Mouse (Mus musculus) thymus, postnatal 0 days (tissue): ENCODE data around the gene Rab26. TPM values are rescaled to one million over a fixed set of nuclear protein-coding genes. Genes with fewer than 3 reads are reported as not detected.

Experiments
- DNase-seq: peaks from one replicate; pipeline ENCODE4 v3.0.0-alpha.2; 2015; ENCODE audit warnings: low spot score
- polyA plus RNA-seq: library from polyadenylated mRNA; unstranded; fragments of >200 nt; fragmentation: Nextera tagmentation; extraction: Ambion mirVana; gene quantifications from 2 replicates; pipeline ENCODE4 v1.2.1, GENCODE M21; 2015

Gene Rab26
- polyA plus RNA-seq, 1 experiment from 2014 or later: 2.4 TPM

DNA sequence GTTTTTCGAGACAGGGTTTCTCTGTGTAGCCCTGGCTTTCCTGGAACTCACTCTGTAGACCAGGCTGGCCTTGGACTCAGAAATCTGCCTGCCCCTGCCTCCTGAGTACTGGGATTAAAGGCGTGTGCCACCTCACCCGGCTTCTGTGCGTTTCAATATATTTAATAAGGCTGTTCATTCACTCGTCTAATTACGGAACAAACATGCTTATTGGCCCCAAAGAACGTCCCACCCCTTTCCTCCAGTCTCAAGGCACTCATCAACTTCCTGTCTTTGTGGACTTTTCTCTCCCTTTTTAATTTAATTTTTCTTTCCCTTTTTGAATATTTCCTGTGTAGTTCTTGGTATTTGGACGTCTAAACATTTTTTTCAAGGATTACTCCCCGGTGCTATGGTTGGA lies 14.4 kb upstream of the Rab26 start:
- DNase-seq: peak; percentile 51

DNA sequence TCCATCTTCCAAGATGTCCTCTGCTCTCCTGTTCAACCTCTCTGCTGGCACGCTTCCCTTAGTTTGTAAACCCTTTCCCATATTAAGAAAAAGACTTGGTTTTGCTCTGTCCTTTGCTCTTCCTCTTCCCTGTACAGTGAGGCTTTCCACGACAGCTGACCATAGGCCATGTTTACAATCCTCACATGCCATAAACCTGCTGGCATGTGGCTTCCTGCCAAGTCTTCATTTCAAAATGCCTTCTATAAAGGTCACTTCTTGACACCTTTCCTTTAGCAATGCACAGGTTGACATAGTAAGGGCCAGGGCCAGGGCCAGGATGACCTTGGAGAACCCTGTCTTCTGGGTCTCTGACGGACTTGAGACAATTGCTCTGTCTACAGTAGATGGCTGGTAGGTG lies 12.2 kb upstream of the Rab26 start:
- no peak for DNase-seq

DNA sequence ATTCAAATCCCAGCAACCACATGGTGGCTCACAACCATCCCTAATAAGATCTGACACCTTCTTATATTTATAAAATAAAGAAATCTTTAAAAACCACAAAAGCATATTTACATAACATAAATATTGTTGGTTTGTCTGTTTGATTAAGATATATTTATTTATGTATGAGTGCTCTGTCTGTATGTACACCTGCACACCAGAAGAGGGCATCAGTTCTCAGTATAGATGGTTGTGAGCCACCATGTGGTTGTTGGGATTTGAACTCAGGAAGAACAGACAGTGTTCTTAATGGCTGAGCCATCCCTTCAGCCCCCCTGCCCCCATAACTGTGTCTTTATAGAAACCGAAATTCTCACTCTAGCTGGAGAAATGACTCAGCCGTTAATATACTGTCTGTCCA lies 11.2 kb upstream of the Rab26 start:
- DNase-seq: no peak

DNA sequence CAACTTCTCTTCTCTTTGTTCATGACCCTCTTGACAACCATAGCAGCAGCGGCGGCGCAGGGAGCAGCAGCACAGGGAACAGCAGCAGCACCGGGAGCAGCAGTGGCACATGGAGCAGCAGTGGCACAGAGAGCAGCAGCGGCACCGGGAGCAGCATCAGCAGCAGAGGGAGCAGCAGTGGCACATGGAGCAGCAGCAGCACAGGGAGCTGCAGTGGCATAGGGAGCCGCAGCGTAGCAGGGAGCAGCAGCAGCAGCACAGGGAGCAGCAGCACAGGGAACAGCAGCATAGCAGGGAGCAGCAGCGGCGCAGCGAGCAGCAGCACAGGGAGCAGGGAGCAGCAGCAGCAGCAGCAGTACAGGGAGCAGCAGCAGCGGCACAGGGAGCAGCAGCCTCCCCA lies 10.6 kb upstream of the Rab26 start:
- no peak for DNase-seq

DNA sequence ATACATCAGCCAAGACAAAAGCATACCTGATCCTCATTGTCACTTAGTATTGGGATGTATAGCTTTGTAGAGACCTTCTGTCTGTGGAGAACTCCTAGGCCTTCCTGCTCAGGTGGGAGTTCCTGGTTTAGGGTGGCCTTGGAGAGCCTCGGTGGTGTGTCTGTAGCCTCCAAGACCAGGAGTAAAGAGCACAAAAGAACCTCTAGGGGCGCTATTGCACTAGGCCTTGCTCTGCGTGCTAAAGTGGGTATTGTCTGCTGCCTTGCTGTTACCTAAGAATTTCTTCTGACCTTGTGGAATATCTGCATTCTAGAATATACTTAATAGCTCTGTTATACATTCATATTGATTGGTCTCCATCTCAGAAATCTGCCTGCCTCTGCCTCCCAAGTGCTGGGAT lies 6.4 kb upstream of the Rab26 start:
- DNase-seq: peak; percentile 76

DNA sequence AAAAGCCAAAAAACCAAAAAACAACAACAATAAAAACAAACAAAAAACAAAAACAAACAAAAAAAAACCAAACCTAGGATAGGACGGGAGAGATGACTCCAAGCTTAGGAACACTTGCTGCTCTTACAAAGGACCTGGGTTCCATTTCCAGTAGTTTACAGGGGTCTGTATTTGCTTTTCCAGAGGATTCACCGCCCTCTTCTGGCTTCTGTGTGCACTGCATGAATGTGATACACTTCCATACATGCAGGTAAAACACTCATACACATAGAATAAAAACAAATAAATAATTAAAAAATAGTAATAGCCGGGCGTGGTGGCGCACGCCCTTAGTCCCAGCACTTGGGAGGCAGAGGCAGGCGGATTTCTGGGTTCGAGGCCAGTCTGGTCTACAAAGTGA lies 4.9 kb upstream of the Rab26 start:
- peak; percentile 38 for DNase-seq

DNA sequence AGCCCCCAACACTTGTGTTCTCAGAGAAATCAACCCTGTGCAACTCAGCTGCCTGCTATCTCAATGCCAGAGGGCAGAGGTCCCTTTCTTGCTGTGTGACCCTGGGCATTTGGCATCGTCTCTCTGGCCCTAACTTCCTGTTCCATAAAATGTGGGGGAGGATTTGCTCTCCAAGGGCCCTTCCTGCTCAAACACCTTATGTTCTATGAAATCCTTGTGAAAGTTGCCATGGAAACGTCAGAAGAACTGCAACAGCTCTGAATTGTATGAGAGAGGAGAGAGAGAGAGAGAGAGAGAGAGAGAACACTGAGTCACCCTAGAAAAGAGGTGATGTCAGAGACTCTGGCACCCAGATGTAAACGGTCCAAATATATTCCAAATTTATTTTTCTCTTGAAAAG lies 3.5 kb upstream of the Rab26 start:
- DNase-seq: no peak

DNA sequence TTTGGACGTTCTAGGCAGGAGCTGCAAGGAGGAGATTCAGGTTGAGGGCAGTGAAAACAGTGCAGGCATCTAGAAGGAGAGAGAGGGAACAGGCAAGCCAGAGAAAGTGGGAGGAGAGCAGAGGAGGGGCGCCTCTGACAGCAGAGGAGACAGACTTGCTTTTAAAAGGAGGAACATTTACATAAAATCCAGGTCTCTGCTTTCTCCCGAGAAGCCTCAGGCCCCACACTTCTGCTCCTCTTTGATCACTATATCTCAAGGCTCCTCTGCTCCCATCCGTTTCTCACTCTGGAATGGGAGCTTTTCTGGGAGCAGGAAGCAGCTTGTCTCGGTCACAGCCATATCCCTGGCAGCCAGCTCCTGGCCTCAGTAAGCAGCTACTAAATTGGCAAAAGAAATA lies 1.3 kb upstream of the Rab26 start:
- DNase-seq: no peak

DNA sequence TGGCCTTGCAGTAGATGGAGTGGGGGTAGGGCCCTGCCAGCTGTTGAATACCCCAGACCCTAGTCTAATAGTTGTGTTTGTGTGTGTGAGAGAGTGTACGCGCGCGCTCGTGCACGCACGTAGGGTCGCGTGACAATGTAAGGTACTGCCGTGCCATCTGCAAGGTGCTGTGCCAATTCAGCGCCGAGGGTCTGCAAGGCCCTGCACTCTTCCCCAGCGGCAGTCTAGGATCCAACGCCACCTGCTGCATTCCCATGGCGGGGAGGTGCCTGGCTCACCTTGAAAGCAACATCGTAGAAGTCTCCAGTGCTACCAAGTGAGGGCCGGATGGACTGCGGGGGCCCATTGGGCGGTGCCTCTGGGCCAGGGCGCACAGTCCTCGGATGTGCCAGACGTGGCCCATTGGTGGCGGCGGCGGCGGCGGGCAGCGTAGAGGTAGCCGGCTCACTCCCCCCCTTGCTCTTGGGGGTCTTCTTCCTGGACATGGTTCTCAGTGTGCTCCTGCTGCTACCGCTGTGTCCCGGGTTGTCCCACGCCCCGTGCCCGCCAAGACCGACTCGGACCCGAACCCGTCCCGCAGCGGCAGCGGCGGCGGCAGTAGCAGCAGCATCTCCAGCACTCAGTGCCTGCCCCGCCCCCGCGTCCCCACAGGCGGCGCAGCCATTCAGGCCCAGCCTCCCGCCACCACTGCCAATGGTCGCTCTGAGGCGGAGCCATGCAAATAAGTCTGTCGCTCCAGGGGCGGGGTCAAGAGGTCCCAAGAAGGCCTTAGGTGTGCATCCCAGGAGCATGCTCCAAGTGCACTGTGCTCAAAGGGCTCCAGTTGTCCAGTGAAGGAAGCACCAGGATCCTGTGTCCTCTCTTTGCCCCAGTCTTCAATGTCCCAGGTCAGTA lies 664 bp downstream of the Rab26 start:
- DNase-seq: peak; percentile 84

DNA sequence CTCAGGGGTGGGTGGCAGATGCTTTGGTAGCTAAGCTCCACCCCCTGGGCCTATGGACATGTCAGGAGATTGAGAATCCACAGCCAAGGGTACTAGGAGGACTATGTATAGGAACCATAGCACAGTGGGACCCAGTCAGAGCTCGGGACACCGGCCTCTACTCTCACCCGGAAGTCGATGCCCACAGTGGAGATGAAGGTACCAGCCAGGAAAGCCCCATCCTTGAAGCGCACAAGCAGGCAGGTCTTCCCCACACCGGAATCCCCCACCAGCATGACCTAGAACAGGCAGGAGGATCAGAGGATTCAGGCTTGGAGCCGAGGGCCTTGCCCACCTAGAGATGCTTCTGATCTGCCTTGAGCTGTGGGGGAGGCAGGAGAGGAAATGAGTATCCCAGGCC lies 2.0 kb downstream of the Rab26 start:
- no peak for DNase-seq

DNA sequence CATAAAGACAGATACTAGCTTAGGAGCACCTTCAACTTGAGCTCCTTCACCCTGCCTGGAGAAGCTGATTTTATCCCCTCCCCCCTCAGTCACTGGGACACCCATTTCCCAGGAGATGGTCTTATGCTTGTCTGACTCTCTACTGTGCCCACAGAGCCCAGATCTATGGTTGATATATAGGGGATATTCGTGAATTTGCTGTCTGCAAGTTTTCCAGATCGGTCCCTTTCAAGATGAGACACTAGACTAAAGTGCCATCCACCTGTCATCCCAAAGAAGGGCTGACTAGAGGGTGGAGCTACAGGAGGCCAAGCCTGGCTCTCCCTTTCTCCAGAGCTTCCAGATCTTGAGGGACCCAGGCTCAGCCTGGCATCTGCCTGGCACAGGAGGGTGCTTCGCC lies 2.9 kb downstream of the Rab26 start:
- DNase-seq: no peak

DNA sequence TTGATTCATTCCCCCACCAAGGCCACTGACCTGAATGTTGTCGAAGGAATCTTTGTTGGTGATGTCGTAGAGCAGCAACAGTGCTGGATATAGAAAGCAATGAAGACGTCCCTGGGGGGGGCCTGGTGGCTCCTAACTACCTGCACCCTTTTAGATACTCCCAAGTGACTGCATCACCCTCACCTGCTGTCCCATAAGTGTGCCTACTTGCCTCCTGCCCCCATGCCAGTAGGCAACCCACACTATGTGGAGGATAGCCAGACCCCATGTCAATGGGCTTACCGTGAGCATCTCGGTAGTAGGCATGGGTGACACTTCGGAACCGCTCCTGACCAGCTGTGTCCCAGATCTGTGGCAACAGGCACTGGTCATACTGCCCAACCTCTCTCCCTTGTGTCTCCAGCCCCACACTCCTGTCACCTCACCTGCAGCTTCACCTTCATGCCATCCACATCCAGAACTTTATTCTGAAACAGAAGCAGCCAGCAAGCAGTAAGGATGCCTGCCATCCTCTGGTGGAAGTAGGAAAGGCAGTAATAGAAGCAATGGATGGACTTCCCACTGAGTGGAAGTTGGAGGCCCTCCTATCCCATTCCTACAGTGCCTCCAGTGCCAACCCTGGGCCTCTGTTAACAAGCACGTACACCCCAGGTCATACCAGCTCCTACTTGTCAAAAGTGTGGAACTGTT lies 3.5 kb downstream of the Rab26 start:
- no peak for DNase-seq

DNA sequence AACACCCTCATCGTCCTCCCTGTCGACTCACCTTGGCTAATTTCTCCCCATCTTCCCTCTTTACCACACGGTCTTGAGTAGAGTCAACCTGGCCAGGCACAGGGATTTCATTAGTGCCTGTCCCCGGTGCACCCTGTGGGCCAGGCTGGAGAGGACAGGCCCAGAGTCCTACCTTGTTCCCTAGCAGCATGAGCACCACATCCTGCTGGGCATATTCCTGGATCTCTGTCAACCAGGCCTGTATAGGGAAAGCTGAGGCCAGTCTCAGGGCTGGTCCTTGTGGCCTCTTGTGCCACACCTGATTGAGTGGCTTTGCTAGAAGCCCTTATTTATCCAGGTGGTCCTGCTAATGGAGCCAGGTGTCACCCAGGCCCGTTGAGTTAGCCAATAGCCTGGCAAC lies 4.1 kb downstream of the Rab26 start:
- no peak for DNase-seq

DNA sequence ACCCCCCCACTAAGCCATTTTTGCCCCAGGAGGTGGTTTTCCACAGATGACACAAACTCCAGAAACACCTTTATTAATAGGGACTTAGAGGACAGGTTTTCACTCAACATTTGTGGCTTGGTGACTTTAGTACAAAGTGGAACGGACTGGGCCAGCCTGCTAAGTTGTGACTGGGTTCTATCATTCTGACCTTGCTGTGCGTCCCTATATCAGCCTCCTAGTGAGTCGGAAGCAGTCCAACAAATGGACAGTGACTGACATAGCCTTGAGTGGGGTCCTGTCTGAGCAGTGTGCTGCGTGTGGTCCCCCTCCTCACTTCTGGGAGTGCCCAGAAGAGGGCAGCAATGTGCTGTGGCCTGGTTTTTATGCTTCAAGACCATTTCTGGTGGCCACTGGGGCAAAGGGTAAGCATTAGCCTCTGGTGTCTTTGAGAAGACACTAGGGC lies 5.0 kb downstream of the Rab26 start:
- DNase-seq: peak; percentile 65

DNA sequence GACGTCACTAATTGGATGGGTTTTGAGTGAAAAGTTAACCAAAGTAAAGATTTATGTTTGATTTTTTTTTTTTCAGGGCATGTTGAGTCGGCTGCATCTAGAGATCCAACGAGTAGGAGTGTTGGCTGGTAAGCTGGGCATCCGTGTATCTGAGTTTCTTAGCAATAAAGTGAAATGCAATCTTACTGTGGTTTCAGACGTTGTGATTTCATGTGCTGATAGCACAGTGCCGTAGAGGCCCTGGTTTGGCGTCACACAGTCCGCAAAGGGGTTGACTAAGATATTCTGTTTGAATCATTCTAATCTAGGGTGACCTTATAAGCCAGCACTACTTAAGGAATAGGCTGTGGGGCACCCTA lies 5.5 kb downstream of the Rab26 start:
- peak; percentile 14 for DNase-seq

DNA sequence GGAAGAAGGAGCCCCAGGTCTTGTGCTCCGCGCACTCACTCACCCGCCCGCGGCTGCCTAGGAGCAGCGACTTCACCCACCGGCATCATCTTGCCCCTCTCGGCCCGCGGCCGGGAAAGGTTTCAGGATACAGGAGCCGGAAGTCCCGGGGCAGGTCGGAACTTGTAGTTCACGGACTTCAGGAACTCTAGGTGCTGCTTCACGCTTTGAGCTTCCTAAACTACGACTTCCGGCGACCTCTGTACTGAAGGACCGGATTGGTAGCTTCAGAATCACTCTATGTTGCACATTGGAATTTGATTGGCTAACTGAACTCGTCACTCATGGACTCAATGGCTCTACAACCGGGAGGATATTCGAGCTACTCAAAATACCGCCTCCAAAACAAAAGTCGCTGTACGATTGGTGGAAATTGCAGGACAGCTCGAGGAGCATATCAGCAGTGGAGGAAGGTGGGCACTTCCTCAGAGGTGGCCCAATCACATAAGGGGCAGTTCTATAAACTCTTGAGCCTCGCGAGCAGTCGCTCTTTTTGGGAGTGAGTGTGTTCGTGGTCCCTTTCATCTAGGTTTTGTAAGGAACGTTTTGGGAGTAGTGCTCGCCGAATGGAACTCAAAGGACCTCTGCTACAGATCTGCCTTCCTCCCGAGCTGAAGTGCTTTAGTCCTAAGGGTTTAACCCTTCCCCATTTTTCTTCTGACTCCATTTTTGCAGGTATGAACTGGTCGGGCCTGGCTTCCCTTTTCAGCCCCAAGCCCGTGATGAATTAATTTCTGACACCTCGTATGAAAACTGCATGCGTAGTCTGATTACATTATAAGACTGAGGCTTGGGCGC lies 6.1 kb downstream of the Rab26 start, which contains the start of gene Traf7:
Traf7 (minus strand) TSS at position 216 of the 837 bp plus-strand sequence.
- DNase-seq: peak; percentile 99

DNA sequence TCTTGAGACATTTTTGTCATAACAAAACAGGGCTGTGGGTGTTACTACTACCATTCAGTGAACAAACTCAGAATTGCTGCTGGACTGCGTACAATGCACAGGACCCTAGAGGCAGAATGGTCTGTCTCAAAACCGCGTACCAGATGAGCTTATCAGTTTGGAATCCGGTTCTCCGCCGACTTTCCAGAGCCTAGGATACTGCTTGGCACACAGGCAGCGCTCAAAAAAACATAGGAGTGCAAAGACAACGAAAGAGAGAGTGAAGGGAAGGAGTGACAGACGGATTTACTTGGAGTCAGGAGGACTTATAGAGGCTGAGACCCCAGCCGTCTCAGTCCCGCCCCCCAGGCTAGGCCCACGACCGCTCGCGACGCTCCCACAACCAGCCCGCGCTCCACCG lies 6.7 kb downstream of the Rab26 start:
- DNase-seq: no peak

DNA sequence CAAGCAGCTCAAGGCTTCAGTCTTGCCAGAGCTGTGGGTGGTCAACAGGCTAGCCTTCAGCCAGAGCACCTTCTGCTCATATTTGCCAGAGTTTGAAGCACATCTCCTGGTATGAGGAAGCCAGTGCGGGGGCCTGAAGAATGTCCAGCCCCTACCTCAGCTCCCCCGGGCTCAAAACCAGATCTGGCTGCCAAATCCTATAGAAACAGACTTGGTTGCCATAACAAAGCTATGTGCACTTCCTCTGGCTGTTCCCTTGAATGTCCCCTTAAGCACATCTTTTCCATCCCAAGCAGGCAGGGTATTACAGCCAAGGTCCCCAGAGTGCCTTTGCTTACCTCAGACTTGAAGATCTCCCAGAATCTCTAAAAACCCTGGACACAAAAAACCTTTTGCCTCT lies 9.3 kb downstream of the Rab26 start:
- no peak for DNase-seq

DNA sequence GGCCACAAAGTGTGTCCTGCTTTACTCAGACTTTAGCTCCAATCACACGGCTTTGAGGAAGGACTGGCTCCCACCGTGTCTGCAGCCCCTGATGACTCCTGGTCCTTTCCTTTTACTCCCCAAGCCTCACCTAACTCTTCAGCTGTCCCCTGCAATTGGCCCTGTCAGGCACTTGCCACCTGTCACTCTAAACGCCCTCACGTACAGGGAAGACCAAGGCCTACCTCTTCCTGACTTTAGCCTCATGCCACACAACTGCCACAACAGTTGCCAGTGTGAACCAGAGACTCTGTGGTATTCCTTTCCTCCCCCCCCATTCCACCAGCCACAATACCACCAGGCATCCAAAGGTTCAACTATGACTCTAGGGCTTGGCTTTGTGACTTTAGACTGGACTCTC lies 13.6 kb downstream of the Rab26 start:
- DNase-seq: no peak

DNA sequence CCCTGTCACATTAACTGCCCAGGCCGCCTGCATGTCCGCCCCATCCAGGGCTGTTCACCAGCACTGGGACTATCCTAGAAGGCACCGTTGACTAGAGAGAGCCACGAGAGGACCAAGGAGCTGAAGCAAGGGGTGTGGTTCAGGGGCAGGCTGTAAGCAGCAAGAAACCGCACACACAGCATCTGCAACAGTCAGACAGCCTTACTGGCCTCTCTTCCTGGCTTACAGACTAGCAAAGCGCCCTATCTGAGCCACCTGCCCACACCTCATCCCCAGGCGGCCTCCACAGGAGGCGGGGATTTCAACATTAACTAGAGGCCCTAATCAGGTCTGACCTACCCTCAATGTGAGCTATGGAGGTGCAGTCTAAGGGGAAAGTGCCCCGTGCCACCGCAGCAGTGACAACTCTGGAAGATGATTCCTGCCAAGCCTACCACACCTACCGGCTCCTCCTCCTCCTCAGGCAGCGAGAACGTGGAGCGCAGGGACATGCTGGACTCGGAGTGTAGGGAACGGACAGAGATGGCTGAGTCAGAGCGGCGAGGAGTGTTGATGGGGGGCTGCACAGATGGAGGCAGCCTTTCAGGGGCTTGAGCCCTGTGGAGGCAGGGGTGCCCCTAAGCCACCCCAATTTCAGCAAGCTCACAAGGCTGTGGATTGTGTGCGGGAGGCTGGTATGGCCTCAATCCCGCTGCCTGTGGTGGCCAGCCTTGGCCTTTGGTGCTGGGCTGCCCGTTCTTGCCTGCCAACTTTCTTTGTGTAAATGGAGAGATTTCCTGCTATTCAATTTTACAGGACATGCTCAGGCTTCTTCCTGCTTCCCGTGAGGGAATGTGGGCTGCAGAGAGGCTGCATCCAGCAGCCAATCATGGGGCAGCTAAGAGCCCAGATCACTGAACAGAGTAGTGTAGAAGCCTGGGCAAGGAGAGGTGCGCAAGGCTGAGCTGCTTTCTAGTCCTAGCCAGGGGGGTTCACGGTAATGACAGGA lies 19.4 kb downstream of the Rab26 start:
- DNase-seq: no peak

DNA sequence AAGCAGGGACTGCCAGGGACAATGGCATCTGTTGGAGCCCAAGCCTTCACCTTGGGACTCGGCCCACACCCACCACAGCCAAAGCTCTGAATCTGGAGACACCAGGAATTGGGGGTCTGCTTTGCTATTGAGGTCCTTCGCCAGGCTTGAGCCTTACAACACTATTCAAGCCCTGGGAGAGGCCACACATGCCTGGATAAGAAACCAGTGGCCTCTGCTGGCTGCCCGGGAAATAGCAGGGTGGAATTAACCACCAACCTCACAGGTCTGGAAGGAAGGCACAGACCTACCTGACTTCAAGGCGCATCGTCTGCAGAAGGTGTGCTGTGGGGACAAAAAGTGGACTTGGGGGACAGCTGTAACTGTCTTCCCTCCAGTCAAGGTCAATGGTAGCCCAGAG lies 20.4 kb downstream of the Rab26 start:
- DNase-seq: peak; percentile 15
